Mouse (Mus musculus) kidney, embryonic 14.5 days (tissue): Measurements from ENCODE around the gene Odf3l2. TPM values are rescaled to one million over a fixed set of nuclear protein-coding genes. Genes with fewer than 3 reads are reported as not detected.

Experiments
- ATAC-seq: fragments of 200-750 bp; cut with Nextera tagmentation; 2 replicates; pipeline ENCODE4 v1.8.0; 2017; ENCODE audit warnings: moderate number of reproducible peaks, mild to moderate bottlenecking, moderate TSS enrichment, moderate library complexity; ENCODE audit not compliant: low FRiP score, low TSS enrichment
- H3K27ac ChIP-seq: fragments of 300-500 bp; sonication (generic); 2 replicates; pipeline ENCODE4 v1.5.1; 2014; ENCODE audit warnings: low read depth, mild to moderate bottlenecking, low read length, moderate library complexity, mixed read lengths
- H3K27me3 ChIP-seq: fragments of 300-500 bp; sonication (generic); 2 replicates; pipeline ENCODE4 v1.6.1; 2014; ENCODE audit warnings: mild to moderate bottlenecking, low read length; ENCODE audit not compliant: control insufficient read depth, insufficient read depth
- H3K36me3 ChIP-seq: fragments of 300-500 bp; sonication (generic); 2 replicates; pipeline ENCODE4 v1.6.1; 2014; ENCODE audit warnings: low read length, mixed read lengths; ENCODE audit not compliant: control insufficient read depth, insufficient read depth
- H3K4me1 ChIP-seq: fragments of 300-500 bp; sonication (generic); 2 replicates; pipeline ENCODE4 v1.6.1; 2014; ENCODE audit warnings: low read length, mixed read lengths; ENCODE audit not compliant: control insufficient read depth, insufficient read depth
- H3K4me2 ChIP-seq: fragments of 300-500 bp; sonication (generic); replicated peaks from 2 replicates; pipeline ENCODE4 v1.6.1; 2014; ENCODE audit warnings: low read depth, mild to moderate bottlenecking, low read length
- H3K4me3 ChIP-seq: fragments of 300-500 bp; sonication (generic); 2 replicates; pipeline ENCODE4 v1.5.1; 2014; ENCODE audit warnings: mild to moderate bottlenecking, low read length
- H3K9ac ChIP-seq: fragments of 300-500 bp; sonication (generic); 2 replicates; pipeline ENCODE4 v1.6.1; 2014; ENCODE audit warnings: low read depth, mild to moderate bottlenecking, low read length, moderate library complexity
- H3K9me3 ChIP-seq: fragments of 300-500 bp; sonication (generic); 2 replicates; pipeline ENCODE4 v1.6.1; 2016; ENCODE audit warnings: low read length; ENCODE audit not compliant: control insufficient read depth
- WGBS: fragments of 180-500 bp; shearing (Covaris S2); extraction: QIAGEN DNeasy Blood & Tissue Kit; methylation state at CpG from one replicate; pipeline ENCODE4 v1.1.7; 2014; 5-methylcytosine and 5-hydroxymethylcytosine counted together
- polyA plus RNA-seq: library from polyadenylated mRNA; unstranded; fragments of >200 nt; fragmentation: Nextera tagmentation; extraction: Ambion mirVana; gene quantifications from 2 replicates; pipeline ENCODE4 v1.2.1, GENCODE M21; 2014

The Odf3l2 gene
- polyA plus RNA-seq, 1 experiment from 2014 or later = not detected

- ATAC-seq = peak; percentile 59
- H3K4me2 ChIP-seq = peak overlapping the region; percentile 93
- 0 out of 2 replicates have a peak overlapping the region, but pooled peaks have one; percentile 17 for H3K27ac ChIP-seq
- H3K27me3 ChIP-seq = peaks cover 7% of the 10 kb centered on the region; the same call in 1 of the 2 replicates
- peak overlapping the region; percentile 82 for H3K4me3 ChIP-seq
- H3K9me3 ChIP-seq = no peaks in the 10 kb centered on the region
- peak overlapping the region; percentile 87; the same call in 1 of the 2 replicates for H3K9ac ChIP-seq
- WGBS = 7% methylated on average over 23 of the region's 23 CpGs
- H3K36me3 ChIP-seq = no peaks in the 10 kb centered on the region
- H3K4me1 ChIP-seq = peaks cover 20% of the 10 kb centered on the region
These were observed 6.9 kb downstream of the Odf3l2 start for GRCm38 (mm10) chr10:79638486-79639204.

GRCm38 (mm10) chr10:79637128-79638110 is 8.1 kb downstream of the Odf3l2 start, which contains the start of gene Shc2:
Gene Shc2 (minus strand): TSS chr10:79637918.
- Histone ChIP-seq H3K27ac (peak within 1 kb of the TSS; percentile 52; the same call in 1 of the 2 replicates), H3K4me2 (peak within 1 kb of the TSS; percentile 93), H3K36me3 (no peaks in the 10 kb centered on the region), H3K9ac (peak within 1 kb of the TSS; percentile 87), H3K9me3 (no peaks in the 10 kb centered on the region), H3K27me3 (peaks cover 7% of the 10 kb centered on the region; the same call in 1 of the 2 replicates), H3K4me1 (peaks cover 27% of the 10 kb centered on the region), H3K4me3 (peak within 1 kb of the TSS; percentile 82)
- ATAC-seq = peak; percentile 81
- 1% methylated on average over 112 of the region's 116 CpGs for WGBS

GRCm38 (mm10) chr10:79636287-79636686 is 9.3 kb downstream of the Odf3l2 start:
- Histone ChIP-seq H3K36me3 (no peaks in the 10 kb centered on the region), H3K27me3 (peaks cover 7% of the 10 kb centered on the region; the same call in 1 of the 2 replicates), H3K9ac (no peak overlapping the region), H3K9me3 (no peaks in the 10 kb centered on the region), H3K27ac (no peak overlapping the region), H3K4me3 (no peak overlapping the region), H3K4me1 (peaks cover 27% of the 10 kb centered on the region), H3K4me2 (no peak overlapping the region)
- WGBS = 83% methylated on average over 8 of the region's 8 CpGs
- no peak for ATAC-seq

- no peak overlapping the region; the same call in 1 of the 2 replicates for H3K9ac ChIP-seq
- 56% methylated on average over 17 of the region's 17 CpGs for WGBS
- peak; percentile 2; the same call in 1 of the 2 replicates for ATAC-seq
- no peak overlapping the region for H3K27ac ChIP-seq
- no peak overlapping the region for H3K4me3 ChIP-seq
- no peaks in the 10 kb centered on the region for H3K36me3 ChIP-seq
- peaks cover 18% of the 10 kb centered on the region for H3K4me1 ChIP-seq
- no peaks in the 10 kb centered on the region for H3K27me3 ChIP-seq
- no peaks in the 10 kb centered on the region for H3K9me3 ChIP-seq
- no peak overlapping the region for H3K4me2 ChIP-seq
These were observed 12.3 kb downstream of the Odf3l2 start for GRCm38 (mm10) chr10:79633006-79633777.

GRCm38 (mm10) chr10:79631432-79631831 is 14.1 kb downstream of the Odf3l2 start:
- H3K36me3 ChIP-seq = no peaks in the 10 kb centered on the region
- ATAC-seq = no peak
- no peaks in the 10 kb centered on the region for H3K9me3 ChIP-seq
- no peak overlapping the region for H3K27ac ChIP-seq
- no peak overlapping the region for H3K4me3 ChIP-seq
- H3K4me2 ChIP-seq = no peak overlapping the region
- H3K9ac ChIP-seq = no peak overlapping the region
- no peaks in the 10 kb centered on the region for H3K27me3 ChIP-seq
- 83% methylated on average over 4 of the region's 4 CpGs for WGBS
- H3K4me1 ChIP-seq = peaks cover 15% of the 10 kb centered on the region

GRCm38 (mm10) chr10:79628377-79628776 is 17.2 kb downstream of the Odf3l2 start:
- 91% methylated on average over 5 of the region's 5 CpGs for WGBS

GRCm38 (mm10) chr10:79626156-79626555 is 19.4 kb downstream of the Odf3l2 start:
- H3K27ac ChIP-seq = no peak overlapping the region
- no peaks in the 10 kb centered on the region for H3K36me3 ChIP-seq
- H3K4me2 ChIP-seq = no peak overlapping the region
- H3K4me1 ChIP-seq = no peaks in the 10 kb centered on the region
- no peak overlapping the region for H3K9ac ChIP-seq
- H3K9me3 ChIP-seq = no peaks in the 10 kb centered on the region
- H3K27me3 ChIP-seq = no peaks in the 10 kb centered on the region
- H3K4me3 ChIP-seq = no peak overlapping the region
- peak; percentile 26; the same call in 1 of the 2 replicates for ATAC-seq
- WGBS = 79% methylated on average over 10 of the region's 10 CpGs

More at GRCm38 (mm10) chr10:79628377-79628776, 17.2 kb downstream of the Odf3l2 start:
- Histone ChIP-seq H3K27ac (no peak overlapping the region), H3K36me3 (no peaks in the 10 kb centered on the region), H3K4me3 (no peak overlapping the region), H3K4me2 (no peak overlapping the region), H3K4me1 (peaks cover 5% of the 10 kb centered on the region), H3K27me3 (no peaks in the 10 kb centered on the region), H3K9me3 (no peaks in the 10 kb centered on the region), H3K9ac (no peak overlapping the region)
- ATAC-seq = no peak

- Histone ChIP-seq H3K4me3 (no peak overlapping the region), H3K9me3 (no peaks in the 10 kb centered on the region), H3K36me3 (no peaks in the 10 kb centered on the region), H3K4me2 (no peak overlapping the region), H3K27me3 (no peaks in the 10 kb centered on the region), H3K9ac (no peak overlapping the region), H3K27ac (no peak overlapping the region), H3K4me1 (no peaks in the 10 kb centered on the region)
- WGBS = 77% methylated on average over 9 of the region's 9 CpGs
- ATAC-seq = no peak
These were observed 20.1 kb downstream of the Odf3l2 start for GRCm38 (mm10) chr10:79625398-79625797.
